In the genomic region with DNA sequence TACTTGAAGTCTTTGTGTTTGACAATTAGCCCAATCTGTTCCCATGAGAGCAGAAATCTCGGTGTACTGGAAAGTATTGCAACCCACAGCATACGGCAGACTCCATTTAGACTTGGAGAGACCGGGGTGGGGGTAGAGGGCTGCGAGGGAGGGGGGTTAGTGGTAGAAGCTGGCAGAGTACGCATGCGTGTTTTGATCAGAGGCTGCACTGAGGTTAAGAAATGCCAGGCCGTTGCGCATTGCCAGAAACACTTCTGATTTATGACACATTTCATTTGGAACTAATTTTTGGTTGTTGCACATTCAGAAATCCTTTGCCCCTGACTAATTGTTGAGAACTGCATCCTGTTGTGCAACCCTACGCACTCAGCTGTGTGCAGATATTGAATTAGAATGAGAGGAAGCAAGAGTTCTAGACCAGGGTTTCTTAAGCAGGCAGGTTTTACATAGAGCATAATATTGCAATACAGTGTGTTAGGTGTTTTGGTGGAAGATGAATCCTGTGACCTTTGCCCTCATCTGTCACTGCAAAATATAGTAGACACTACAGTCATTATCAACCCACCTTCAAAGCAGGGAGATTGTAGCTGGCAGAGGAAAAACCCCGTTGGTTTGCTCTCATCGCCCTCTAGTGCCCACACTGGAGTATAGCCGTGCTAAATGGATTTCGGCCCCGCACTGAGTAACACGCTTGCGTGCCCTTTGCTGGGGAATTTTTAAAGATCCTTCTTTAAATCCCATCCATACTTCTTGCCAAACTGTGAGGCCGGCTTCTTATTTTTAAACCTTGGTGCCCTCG, we compare ENCODE assay signal across 10 mouse cellular contexts. TPM values are rescaled to one million over a fixed set of nuclear protein-coding genes. Genes with fewer than 3 reads are reported as not detected.
DNase-seq lines count a peak whose midpoint lies in the region; ATAC-seq and TF ChIP-seq lines count a peak whose summit lies in the region.
"Had no signal": no experiment of that assay in that cellular context is flagged by ENCODE, and none has a peak within 500 bp of the region (broad histone marks: within the 10 kb centered on the region; RNA-seq: fewer than 3 reads in every experiment).

No protein-coding gene starts in this region.

- TF ChIP-seq EP300 in heart, postnatal 0 days (IDR thresholded peaks at IDR 0.05; ENCODE audit: low read depth) = no peak

- WGBS in forebrain, embryonic 10.5 days = 53% methylated on average over 18 of the region's 18 CpGs
- WGBS in forebrain, embryonic 15.5 days = 42% methylated on average over 18 of the region's 18 CpGs
- 41% methylated on average over 18 of the region's 18 CpGs for WGBS in heart, postnatal 0 days
- WGBS in olfactory bulb, adult 2 months = 42% methylated on average over 18 of the region's 18 CpGs

- no peak overlapping the region for H3K27ac ChIP-seq in forebrain, embryonic 10.5 days
- no peak overlapping the region for H3K27ac ChIP-seq in forebrain, embryonic 15.5 days (replicated peaks)
- no peak overlapping the region for H3K27ac ChIP-seq in heart, postnatal 0 days (ENCODE audit: low read depth)
- H3K27ac ChIP-seq in olfactory bulb, adult 2 months (ENCODE audit: insufficient read depth, low read depth, low read length) = no peak overlapping the region
- H3K27ac ChIP-seq: heart, embryonic 13.5 days; neural tube, embryonic 12.5 days had no signal

- ATAC-seq in forebrain, embryonic 15.5 days (replicated peaks) = no peak
- ATAC-seq in heart, postnatal 0 days (ENCODE audit: insufficient read depth, low read depth) = peak; percentile 53

- no peaks in the 10 kb centered on the region for H3K27me3 ChIP-seq in forebrain, embryonic 10.5 days (ENCODE audit: poor library complexity, severe bottlenecking)
- H3K27me3 ChIP-seq in forebrain, embryonic 15.5 days = no peaks in the 10 kb centered on the region
- no peaks in the 10 kb centered on the region for H3K27me3 ChIP-seq in heart, postnatal 0 days (ENCODE audit: control insufficient read depth, insufficient read depth, low read length)
- H3K27me3 ChIP-seq: neural tube, embryonic 12.5 days had no signal

- H3K4me3 ChIP-seq in forebrain, embryonic 10.5 days = no peak overlapping the region
- H3K4me3 ChIP-seq in forebrain, embryonic 15.5 days = no peak overlapping the region
- no peak overlapping the region for H3K4me3 ChIP-seq in heart, postnatal 0 days (ENCODE audit: low read depth, low read length)
- H3K4me3 ChIP-seq in olfactory bulb, adult 2 months (ENCODE audit: insufficient read depth, low read depth, low read length) = no peak overlapping the region
- H3K4me3 ChIP-seq: neural tube, embryonic 12.5 days had no signal

- intact Hi-C loops in left cerebral cortex, postnatal 4 days (cut with DNase I) = no loop called here

- DNase-seq in forebrain, embryonic 10.5 days (ENCODE audit: extremely low spot score, low spot score) = peak; percentile 41
- DNase-seq in urinary bladder, postnatal 25 days (ENCODE audit: low spot score) = peak; percentile 50
- DNase-seq in urinary bladder, postnatal 10 days (ENCODE audit: low spot score) = no peak
- peak; percentile 82 for DNase-seq in embryo, embryonic 10.5 days (ENCODE audit: low spot score)
- peak; percentile 41 for DNase-seq in heart, postnatal 0 days (ENCODE audit: low spot score)
- DNase-seq in left cerebral cortex, postnatal 4 days = peak; percentile 53

- no peaks in the 10 kb centered on the region for H3K36me3 ChIP-seq in forebrain, embryonic 10.5 days (replicated peaks)
- no peaks in the 10 kb centered on the region for H3K36me3 ChIP-seq in forebrain, embryonic 15.5 days
- no peaks in the 10 kb centered on the region for H3K36me3 ChIP-seq in heart, postnatal 0 days (replicated peaks; ENCODE audit: control insufficient read depth, insufficient read depth, low read length)
- H3K36me3 ChIP-seq: heart, embryonic 13.5 days; neural tube, embryonic 12.5 days had no signal

- no peak overlapping the region for H3K4me2 ChIP-seq in forebrain, embryonic 15.5 days (replicated peaks)
- no peak overlapping the region for H3K4me2 ChIP-seq in heart, postnatal 0 days (ENCODE audit: low read depth, low read length)
- H3K4me2 ChIP-seq: neural tube, embryonic 12.5 days had no signal

- H3K9me3 ChIP-seq in forebrain, embryonic 10.5 days = no peaks in the 10 kb centered on the region
- no peaks in the 10 kb centered on the region for H3K9me3 ChIP-seq in forebrain, embryonic 15.5 days
- H3K9me3 ChIP-seq in heart, postnatal 0 days (replicated peaks; ENCODE audit: control insufficient read depth, low read length) = no peaks in the 10 kb centered on the region
- H3K9me3 ChIP-seq: heart, embryonic 13.5 days; neural tube, embryonic 12.5 days had no signal

- peak; percentile 80 for TF ChIP-seq CTCF in heart, postnatal 0 days (IDR thresholded peaks at IDR 0.05; ENCODE audit: low read depth)
- TF ChIP-seq CTCF in olfactory bulb, adult 2 months (IDR thresholded peaks at IDR 0.05; ENCODE audit: insufficient read depth, low read depth, low read length) = peak; percentile 60; the same call in 1 of the 2 replicates

- H3K4me1 ChIP-seq in forebrain, embryonic 10.5 days = peaks cover 5% of the 10 kb centered on the region; the same call in 1 of the 2 replicates
- peaks cover 11% of the 10 kb centered on the region for H3K4me1 ChIP-seq in forebrain, embryonic 15.5 days
- peaks cover 17% of the 10 kb centered on the region; the same call in 1 of the 2 replicates for H3K4me1 ChIP-seq in heart, postnatal 0 days (ENCODE audit: control insufficient read depth, insufficient read depth)
- H3K4me1 ChIP-seq in olfactory bulb, adult 2 months (ENCODE audit: control insufficient read depth, insufficient read depth, low read length) = peaks cover 11% of the 10 kb centered on the region
- H3K4me1 ChIP-seq: neural tube, embryonic 12.5 days had no signal

- H3K9ac ChIP-seq in forebrain, embryonic 15.5 days (replicated peaks) = no peak overlapping the region
- H3K9ac ChIP-seq in heart, postnatal 0 days (replicated peaks; ENCODE audit: low read depth, low read length) = no peak overlapping the region
- H3K9ac ChIP-seq: heart, embryonic 13.5 days; neural tube, embryonic 12.5 days had no signal

- TF ChIP-seq POLR2A in olfactory bulb, adult 2 months (IDR thresholded peaks at IDR 0.05; ENCODE audit: insufficient read depth, low read depth, low read length) = no peak

RNA-seq across cellular contexts. Expression of gene Larp6, which starts 31.6 kb away (rescaled TPM):
- 0.74 and 0.82 TPM in 2 replicates for polyA plus RNA-seq in forebrain, embryonic 10.5 days (2016; fragmentation: Nextera tagmentation; extraction: Ambion mirVana)
- polyA plus RNA-seq in forebrain, embryonic 15.5 days (2015; fragmentation: Nextera tagmentation; extraction: Ambion mirVana) = 7.4 and 8.7 TPM in 2 replicates
- total RNA-seq in heart, postnatal 0 days (2014; rRNA removed; ENCODE audit: low replicate concordance) = 0.39 and 1.2 TPM in 2 replicates
- polyA plus RNA-seq in heart, postnatal 0 days (2015; fragmentation: Nextera tagmentation; extraction: Ambion mirVana) = 0.41 and 0.43 TPM in 2 replicates
- 10 to 100 TPM; 29.4 to 29.5 TPM for total RNA-seq in left cerebral cortex, postnatal 4 days (2021)
- not detected in 2 replicates for polyA plus RNA-seq in olfactory bulb, adult 2 months (2012; ENCODE audit: insufficient read depth, insufficient read length, low replicate concordance, missing spikeins)

RNA-seq across cellular contexts. Expression of gene Uaca, which starts 50.0 kb away (rescaled TPM):
- polyA plus RNA-seq in forebrain, embryonic 10.5 days (2016; fragmentation: Nextera tagmentation; extraction: Ambion mirVana) = 32.5 and 33.1 TPM in 2 replicates
- 15.2 and 16.1 TPM in 2 replicates for polyA plus RNA-seq in forebrain, embryonic 15.5 days (2015; fragmentation: Nextera tagmentation; extraction: Ambion mirVana)
- 5.5 and 10.5 TPM in 2 replicates for total RNA-seq in heart, postnatal 0 days (2014; rRNA removed; ENCODE audit: low replicate concordance)
- 17.3 and 18.6 TPM in 2 replicates for polyA plus RNA-seq in heart, postnatal 0 days (2015; fragmentation: Nextera tagmentation; extraction: Ambion mirVana)
- total RNA-seq in left cerebral cortex, postnatal 4 days (2021) = 10 to 100 TPM; 18.5 to 18.6 TPM
- not detected in 2 replicates for polyA plus RNA-seq in olfactory bulb, adult 2 months (2012; ENCODE audit: insufficient read depth, insufficient read length, low replicate concordance, missing spikeins)

RNA-seq across cellular contexts. Expression of gene Lrrc49, which starts 56.4 kb away (rescaled TPM):
- polyA plus RNA-seq in forebrain, embryonic 10.5 days (2016; fragmentation: Nextera tagmentation; extraction: Ambion mirVana) = 29.7 and 31.7 TPM in 2 replicates
- polyA plus RNA-seq in forebrain, embryonic 15.5 days (2015; fragmentation: Nextera tagmentation; extraction: Ambion mirVana) = 65.7 and 69.5 TPM in 2 replicates
- 6.4 and 7.2 TPM in 2 replicates for total RNA-seq in heart, postnatal 0 days (2014; rRNA removed; ENCODE audit: low replicate concordance)
- 4.9 and 5.0 TPM in 2 replicates for polyA plus RNA-seq in heart, postnatal 0 days (2015; fragmentation: Nextera tagmentation; extraction: Ambion mirVana)
- 10 to 100 TPM; 86.6 to 86.9 TPM for total RNA-seq in left cerebral cortex, postnatal 4 days (2021)
- not detected in 2 replicates for polyA plus RNA-seq in olfactory bulb, adult 2 months (2012; ENCODE audit: insufficient read depth, insufficient read length, low replicate concordance, missing spikeins)

Comparison
In these comparisons a context has a peak if more than half of its experiments do, and no peak if none do; other contexts are left out.
1. RNA of gene Uaca, which starts 50.0 kb away (polyA plus RNA-seq): 32.5 to 33.1 TPM in forebrain, embryonic 10.5 days, 17.3 to 18.6 TPM in heart, postnatal 0 days and 15.2 to 16.1 TPM in forebrain, embryonic 15.5 days; not detected in olfactory bulb, adult 2 months; every median in the first group is over 10 times any median in the second.